Mouse (Mus musculus): ENCODE data around the gene Tex2. TPM values are rescaled to one million over a fixed set of nuclear protein-coding genes. Genes with fewer than 3 reads are reported as not detected.

Tex2 gene
- total and polyA plus RNA-seq, 3 experiments: 4.0 to 5.0 (median 4.5) TPM

- TF ChIP-seq MYC (IDR thresholded peaks at IDR 0.05; ENCODE audit: low read depth, low read length) (peak; percentile 92), E2F4 (IDR thresholded peaks at IDR 0.05; ENCODE audit: insufficient replicate concordance, low read depth, low read length) (peak; percentile 53; the same call in 1 of the 2 replicates), HCFC1 (IDR thresholded peaks at IDR 0.05; ENCODE audit: low read depth, low read length) (peak; percentile 87), USF1 (IDR thresholded peaks at IDR 0.05; ENCODE audit: low read depth, low read length) (peak; percentile 96), CHD1 (IDR thresholded peaks at IDR 0.05; ENCODE audit: low read depth, low read length) (no peak; the same call in 1 of the 2 replicates)
Observed at GRCm38 (mm10) chr11:106500393-106501307, 112.6 kb downstream of the Tex2 start (continued).

GRCm38 (mm10) chr11:106498739-106499379 lies 114.4 kb downstream of the Tex2 start:
- Histone ChIP-seq H3K4me2 (ENCODE audit: insufficient read depth, low read depth, poor library complexity, severe bottlenecking) (peak overlapping the region; percentile 45), H3K9me3 (replicated peaks; ENCODE audit: low read length) (no peaks in the 10 kb centered on the region), H3K36me3 (replicated peaks in 1 of 2; ENCODE audit: control insufficient read depth in 1 of 2, insufficient read depth in 1 of 2, low read length in 1 of 2) (peaks cover 0 to 6% of the 10 kb centered on the region in 2 experiments), H3K4me3 (replicated peaks in 1 of 3; ENCODE audit: low read depth in 2 of 3, low read length in 2 of 3, poor library complexity in 1 of 3) (no peak overlapping the region), H3K4me1 (ENCODE audit: control insufficient read depth in 1 of 2, insufficient read depth in 2 of 2) (peaks cover 12 to 40% of the 10 kb centered on the region in 2 experiments), H3K79me2 (replicated peaks; ENCODE audit: control insufficient read depth, extremely low read depth, insufficient read depth, poor library complexity, severe bottlenecking) (no peaks in the 10 kb centered on the region), H3K27ac (ENCODE audit: insufficient read depth, low read depth) (no peak overlapping the region), H3K9ac (ENCODE audit: insufficient read depth, low read depth) (no peak overlapping the region), H3K27me3 (replicated peaks) (no peaks in the 10 kb centered on the region)
- in situ Hi-C loops (cut with MboI; ENCODE audit: low pct_ligation_motif_present, low pct_unique_long_range_greater_than_20kb, low sequenced_read_pairs): loop anchor here (10.0 kb wide), 1 partner anchor 174 kb away; no protein-coding TSS in a partner anchor
- dilution Hi-C loops (cut with MboI; ENCODE audit: extremely low pct_ligation_motif_present, extremely low pct_unique_long_range_greater_than_20kb, low sequenced_read_pairs): no loop called here
- DNase-seq (ENCODE audit: extremely low read depth): no peak
- TF ChIP-seq POLR2AphosphoS2 (IDR thresholded peaks at IDR 0.05; ENCODE audit: low read depth, low read length) (no peak), NRF1 (IDR thresholded peaks at IDR 0.05; ENCODE audit: low read depth, low read length) (peak; percentile 9; the same call in 1 of the 2 replicates), HCFC1 (IDR thresholded peaks at IDR 0.05; ENCODE audit: low read depth, low read length) (no peak), UBTF (IDR thresholded peaks at IDR 0.05; ENCODE audit: low read depth, low read length) (no peak), TCF12 (IDR thresholded peaks at IDR 0.05; ENCODE audit: low read depth, low read length) (peak; percentile 32; the same call in 1 of the 2 replicates), TBP (conservative IDR thresholded peaks at IDR 0.05; ENCODE audit: low read depth, low read length) (no peak), GABPA (IDR thresholded peaks at IDR 0.05; ENCODE audit: insufficient replicate concordance, low read depth, low read length) (no peak), MYC (IDR thresholded peaks at IDR 0.05; ENCODE audit: low read depth, low read length) (no peak), USF2 (conservative IDR thresholded peaks at IDR 0.05; ENCODE audit: low read depth, low read length) (no peak), ZMIZ1 (IDR thresholded peaks at IDR 0.05; ENCODE audit: low read depth, low read length) (no peak), SIN3A (IDR thresholded peaks at IDR 0.05; ENCODE audit: low read length) (no peak), JUN (IDR thresholded peaks at IDR 0.05; ENCODE audit: insufficient read depth, low read depth, low read length) (no peak), USF1 (IDR thresholded peaks at IDR 0.05; ENCODE audit: low read depth, low read length) (no peak), KAT2A (IDR thresholded peaks at IDR 0.05; ENCODE audit: insufficient replicate concordance, low read length) (no peak), POLR2A (IDR thresholded peaks at IDR 0.05; ENCODE audit: low read depth, low read length) (no peak), PAX5 (IDR thresholded peaks at IDR 0.05; ENCODE audit: low read length) (no peak), CTCF (conservative IDR thresholded peaks at IDR 0.05 in 1 of 2, IDR thresholded peaks at IDR 0.05 in 1 of 2; ENCODE audit: low read depth in 2 of 2, low read length in 2 of 2) (no peak), RCOR1 (conservative IDR thresholded peaks at IDR 0.05; ENCODE audit: low read depth, low read length) (no peak), MXI1 (IDR thresholded peaks at IDR 0.05; ENCODE audit: low read depth, low read length) (no peak; the same call in 1 of the 2 replicates), ETS1 (conservative IDR thresholded peaks at IDR 0.05; ENCODE audit: low read depth, low read length) (no peak), CHD1 (IDR thresholded peaks at IDR 0.05; ENCODE audit: low read depth, low read length) (no peak), MAZ (IDR thresholded peaks at IDR 0.05; ENCODE audit: low read depth, low read length) (no peak), ZC3H11A (IDR thresholded peaks at IDR 0.05; ENCODE audit: low read depth, low read length) (no peak), MAFK (IDR thresholded peaks at IDR 0.05; ENCODE audit: insufficient replicate concordance, low read length) (no peak), CHD2 (IDR thresholded peaks at IDR 0.05; ENCODE audit: low read length) (peak; percentile 59), EP300 (IDR thresholded peaks at IDR 0.05; ENCODE audit: low read length) (peak; percentile 46), BHLHE40 (IDR thresholded peaks at IDR 0.05; ENCODE audit: low read depth, low read length) (peak; percentile 49; the same call in 1 of the 2 replicates), ZKSCAN1 (IDR thresholded peaks at IDR 0.05; ENCODE audit: borderline replicate concordance, low read depth, low read length) (no peak), MEF2A (IDR thresholded peaks at IDR 0.05; ENCODE audit: borderline replicate concordance, low read depth, low read length) (no peak), NELFE (IDR thresholded peaks at IDR 0.05; ENCODE audit: low read depth, low read length) (no peak), SMC3 (IDR thresholded peaks at IDR 0.05; ENCODE audit: low read depth, low read length) (no peak; the same call in 1 of the 2 replicates), E2F4 (IDR thresholded peaks at IDR 0.05; ENCODE audit: insufficient replicate concordance, low read depth, low read length) (no peak), JUND (conservative IDR thresholded peaks at IDR 0.05; ENCODE audit: low read depth, low read length) (no peak)

Data from CH12.LX (cell line).